Mouse (Mus musculus) right cerebral cortex, postnatal 25 days (tissue): Measurements from ENCODE around the gene Rnf187.
A peak's percentile ranks its signal among the peaks of the same experiment; 100 is the strongest.
"Not testable (repeated sequence)": the region's sequence is repeated elsewhere in the genome, so short reads cannot be mapped to it uniquely, and the experiment has no call there.

Experiments
- DNase-seq: peaks from one replicate; pipeline ENCODE4 v3.0.0; 2022

Gene Rnf187

DNA sequence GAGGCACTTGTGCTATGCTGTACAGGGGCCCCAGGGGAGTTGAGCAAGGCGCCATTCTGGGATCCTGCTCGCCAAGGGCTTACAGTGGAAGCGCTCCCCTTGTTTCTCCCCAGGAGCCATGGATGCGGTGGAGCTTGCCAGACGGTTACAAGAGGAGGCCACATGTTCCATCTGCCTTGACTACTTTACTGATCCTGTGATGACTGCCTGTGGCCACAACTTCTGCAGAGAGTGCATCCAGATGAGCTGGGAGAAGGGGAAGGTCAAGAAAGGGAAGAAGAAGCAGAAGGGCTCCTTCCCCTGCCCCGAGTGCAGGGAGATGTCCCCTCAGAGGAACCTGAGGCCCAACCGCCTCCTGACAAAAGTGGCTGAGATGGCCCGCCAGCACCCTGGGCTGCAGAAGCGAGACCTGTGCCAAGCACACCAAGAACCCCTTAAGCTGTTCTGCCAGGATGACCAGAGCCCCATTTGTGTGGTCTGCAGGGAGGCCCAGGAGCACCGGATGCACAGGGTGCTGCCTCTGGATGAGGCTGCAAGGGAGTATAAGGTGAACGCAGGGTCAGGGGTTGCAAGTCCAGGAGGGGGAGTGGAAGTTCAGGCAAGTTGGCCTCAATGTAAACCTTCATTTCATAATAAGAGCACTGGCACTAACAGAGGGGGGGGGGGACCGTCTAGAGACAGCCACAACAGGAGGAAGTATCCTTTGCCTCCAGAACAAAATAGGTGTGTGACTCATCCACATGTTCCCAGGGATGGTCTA lies 26.5 kb upstream of the Rnf187 start:
- no peak for DNase-seq

DNA sequence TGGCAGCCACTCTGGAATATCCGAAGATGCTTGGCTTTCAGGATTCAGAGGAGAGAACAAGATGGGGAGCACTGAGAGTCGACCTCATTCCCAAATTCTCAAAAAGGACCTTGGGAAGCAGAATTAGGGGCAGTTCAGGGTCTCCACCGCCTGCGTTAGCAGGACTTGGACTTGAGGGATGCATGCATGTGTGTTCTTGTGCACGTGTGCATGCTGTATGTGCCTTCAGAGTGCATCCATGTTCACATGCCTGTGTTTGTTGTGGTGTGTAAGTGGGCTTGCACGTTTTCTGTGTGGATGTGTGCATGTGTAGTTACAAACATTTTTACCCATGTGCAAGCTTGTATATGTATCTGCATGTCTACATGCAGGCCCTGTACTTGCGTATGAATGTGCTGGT lies 25.5 kb upstream of the Rnf187 start:
- DNase-seq: no peak

DNA sequence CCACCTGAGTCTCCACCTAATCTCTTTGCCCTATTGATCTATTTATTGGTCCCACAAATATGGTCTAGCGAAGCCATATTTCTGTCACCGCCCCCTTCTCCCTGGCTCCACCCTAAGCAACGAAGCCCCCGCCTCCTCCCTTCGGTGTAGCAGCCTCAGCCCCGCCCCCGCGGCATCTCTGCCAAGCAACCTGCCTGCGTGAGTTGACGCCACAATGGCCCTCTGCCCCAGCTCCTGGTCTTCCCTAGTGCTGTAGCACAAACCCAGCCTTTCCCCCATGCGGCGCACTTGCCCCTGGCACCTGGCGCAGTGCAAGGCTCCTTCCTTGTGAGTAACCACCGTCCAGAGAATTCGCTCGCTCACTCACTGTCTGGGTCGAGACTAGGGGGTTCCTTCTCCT lies 24.8 kb upstream of the Rnf187 start:
- no peak for DNase-seq

DNA sequence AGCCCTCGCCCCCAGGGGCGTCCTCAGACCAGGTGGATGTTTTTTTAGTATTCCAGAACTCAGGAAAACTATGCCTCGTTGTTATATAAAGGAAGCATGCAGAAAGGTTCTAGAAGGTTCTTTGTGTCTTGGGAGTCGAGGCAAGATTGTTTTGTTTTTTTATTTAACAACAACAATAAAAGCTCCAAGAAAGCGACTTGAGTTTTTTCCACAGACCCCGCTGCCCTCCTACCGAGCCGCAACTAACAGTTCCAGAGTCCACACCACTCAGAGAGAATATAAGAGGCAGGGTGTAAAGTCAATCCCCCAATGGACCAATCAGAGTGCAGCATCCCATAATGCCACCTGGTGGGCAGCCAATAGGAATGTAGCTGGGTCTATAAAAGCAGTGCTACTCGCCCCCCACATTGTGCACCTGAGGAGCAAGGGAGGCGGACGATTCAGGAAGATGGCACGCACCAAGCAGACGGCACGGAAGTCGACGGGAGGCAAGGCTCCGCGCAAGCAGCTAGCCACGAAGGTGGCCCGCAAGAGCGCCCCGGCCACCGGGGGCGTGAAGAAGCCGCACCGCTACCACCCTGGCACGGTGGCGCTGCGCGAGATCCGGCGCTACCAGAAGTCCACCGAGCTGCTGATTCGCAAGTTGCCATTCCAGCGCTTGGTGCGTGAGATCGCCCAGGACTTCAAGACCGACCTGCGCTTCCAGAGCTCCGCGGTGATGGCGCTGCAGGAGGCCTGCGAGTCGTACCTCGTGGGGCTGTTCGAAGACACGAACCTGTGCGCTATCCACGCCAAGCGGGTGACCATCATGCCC lies 22.9 kb upstream of the Rnf187 start:
- no peak for DNase-seq

DNA sequence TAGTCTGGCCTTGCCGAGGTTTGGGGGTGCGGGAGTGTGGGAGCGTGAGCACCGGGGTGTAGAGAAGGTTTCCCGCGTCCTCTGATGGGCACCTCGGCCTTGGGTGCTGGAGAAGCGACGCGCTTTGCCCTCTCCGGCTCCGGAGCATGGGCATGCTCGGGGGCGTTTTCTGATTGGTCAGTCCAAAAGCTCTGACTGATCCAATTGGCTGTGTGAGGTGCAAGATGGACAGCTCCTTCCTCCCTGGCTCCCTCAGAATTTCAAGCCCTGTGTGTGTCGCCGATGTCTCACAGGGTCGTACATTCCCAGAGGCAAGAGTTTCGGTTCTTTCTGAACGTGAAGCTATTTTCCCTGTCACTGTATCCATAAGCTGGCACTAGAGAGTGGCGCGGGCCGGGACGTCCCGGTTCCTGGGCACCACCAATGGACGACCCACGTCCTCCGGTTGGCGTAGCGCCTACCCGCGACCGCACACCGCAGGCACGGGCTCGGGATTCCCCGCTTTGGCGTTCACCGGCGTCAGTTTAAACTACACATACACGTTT lies 21.3 kb upstream of the Rnf187 start:
- DNase-seq: peak; percentile 77

DNA sequence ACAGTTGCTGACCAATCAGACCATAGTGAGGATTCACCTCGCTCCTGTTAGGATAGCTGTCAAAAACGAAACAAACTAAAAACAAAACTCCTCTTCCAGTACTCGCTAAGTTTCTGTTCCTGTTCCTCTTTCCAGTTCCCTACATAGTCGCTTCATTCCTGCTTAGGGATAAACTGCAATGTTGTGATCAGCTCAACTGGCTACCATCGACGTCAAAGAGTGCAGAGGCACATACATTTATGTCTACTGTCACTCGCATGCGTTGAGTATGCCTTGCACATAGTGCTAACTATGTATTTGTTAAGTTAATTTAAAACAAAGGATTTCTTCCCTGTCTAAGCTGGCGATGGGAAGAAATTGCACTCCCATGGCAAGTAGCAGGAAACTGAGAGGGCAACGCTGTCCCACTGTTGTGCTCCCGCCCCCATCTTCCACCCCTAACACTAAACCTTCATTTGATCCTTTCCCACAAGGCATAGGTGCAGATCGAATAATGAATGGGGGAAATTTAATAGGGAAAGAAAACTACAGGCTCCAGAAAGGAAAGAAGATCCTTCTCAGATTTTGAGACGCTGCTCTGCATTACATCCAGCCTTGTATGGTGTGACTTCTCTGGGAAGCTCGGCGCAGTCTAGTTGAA lies 20.6 kb upstream of the Rnf187 start:
- DNase-seq: no peak

DNA sequence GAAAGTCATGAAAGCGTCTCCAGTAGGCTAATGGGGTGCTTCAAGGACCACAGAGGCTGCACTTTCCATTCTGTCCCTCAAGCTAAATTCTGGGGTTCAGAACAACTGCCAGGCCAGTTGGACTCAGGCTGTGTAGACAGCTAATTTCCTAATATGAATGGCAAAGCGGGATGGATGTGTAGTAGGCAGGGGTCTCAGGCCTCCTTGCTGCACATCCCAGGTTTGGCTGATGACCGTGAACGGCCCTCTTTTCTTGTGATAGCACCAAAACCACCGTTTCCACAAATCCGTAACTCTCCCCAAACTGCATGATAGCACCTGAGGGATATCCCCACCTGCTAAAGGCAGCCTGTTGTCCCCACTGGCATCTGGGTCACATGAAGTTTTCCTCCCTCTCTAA lies 19.8 kb upstream of the Rnf187 start:
- DNase-seq: no peak

DNA sequence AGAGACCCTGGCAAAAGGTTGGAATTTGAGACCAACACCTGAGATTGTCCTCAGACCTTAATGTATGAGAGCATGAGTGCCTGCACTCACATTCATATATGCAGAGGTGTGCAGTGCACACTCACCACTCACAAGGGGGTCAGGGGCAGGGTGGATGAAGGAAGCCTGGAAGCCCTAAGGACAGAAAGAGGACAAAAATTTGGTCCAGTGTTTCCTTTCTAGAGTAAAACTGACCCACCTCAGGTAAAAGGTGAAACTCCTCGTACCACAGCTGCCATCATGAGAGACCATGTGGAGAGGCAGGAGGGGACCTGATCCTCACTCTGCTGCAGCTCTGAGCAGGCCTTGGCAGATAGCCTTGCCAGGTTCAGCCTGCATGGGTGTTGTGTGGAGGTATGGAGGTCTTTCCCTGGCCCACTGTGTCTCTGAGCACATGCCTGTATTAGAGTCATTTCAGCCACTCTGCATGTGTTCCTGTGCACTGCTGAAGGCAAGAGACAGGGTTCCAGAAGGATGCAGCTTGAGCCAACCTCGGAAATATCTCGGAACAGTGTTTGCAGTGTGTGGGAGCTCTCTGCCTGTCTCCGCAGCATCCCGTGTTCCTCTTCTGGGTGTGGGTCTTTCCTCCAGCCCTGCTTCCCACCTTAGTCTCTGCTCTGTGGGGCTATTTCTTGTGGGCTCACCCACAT lies 18.7 kb upstream of the Rnf187 start:
- peak; percentile 57 for DNase-seq

DNA sequence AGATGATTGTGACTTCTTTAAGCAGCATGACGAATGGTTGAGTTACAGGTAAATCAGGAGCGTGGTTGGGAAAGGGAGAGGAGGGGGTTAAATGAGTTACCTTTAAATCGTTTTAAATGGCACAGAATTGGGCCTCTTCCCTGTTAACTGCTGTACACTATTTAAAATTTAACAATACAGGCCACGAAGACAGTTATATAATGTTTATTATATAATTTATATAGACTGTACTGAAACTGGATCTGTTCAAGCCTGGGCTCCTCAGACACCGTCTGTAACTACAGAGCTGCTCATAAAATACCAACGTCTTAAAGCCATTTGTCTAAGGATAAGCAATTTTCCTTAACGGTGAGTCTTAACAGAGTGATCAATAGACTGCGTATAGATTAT lies 17.1 kb upstream of the Rnf187 start:
- no peak for DNase-seq

DNA sequence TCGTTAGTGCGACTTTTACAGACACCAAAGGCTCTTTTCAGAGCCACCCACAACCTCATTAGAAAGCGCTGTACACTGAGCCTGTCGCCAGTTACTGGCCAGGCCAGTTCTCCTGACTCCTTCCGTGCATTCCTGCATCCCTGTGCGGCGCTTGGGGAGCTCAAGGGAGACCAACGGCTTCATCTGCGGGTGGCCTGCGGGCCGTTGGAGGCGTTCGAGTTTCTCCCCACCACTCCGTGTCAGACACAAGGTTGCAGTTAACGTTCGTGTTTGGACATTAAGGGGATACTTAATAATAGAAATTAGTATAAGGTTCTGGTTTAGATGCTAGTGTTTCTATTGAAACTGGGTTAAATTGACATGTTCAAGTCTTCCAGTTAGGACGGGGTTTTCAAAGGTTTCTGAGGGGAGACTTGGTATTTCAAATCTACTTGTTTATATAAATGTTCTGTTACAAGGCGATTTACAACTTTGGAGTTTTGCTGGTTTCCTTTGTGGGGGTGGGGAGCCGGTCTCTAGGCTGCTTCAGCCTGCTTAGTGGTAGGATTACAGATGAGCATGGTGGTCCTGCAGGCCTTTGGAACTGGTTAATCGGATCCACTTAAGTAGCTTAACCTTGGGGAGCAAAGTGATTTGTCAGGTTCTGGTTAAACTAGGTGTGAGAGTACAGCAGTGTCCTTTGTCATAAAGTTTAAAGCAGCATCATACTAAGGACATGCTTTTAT lies 16.6 kb upstream of the Rnf187 start:
- peak; percentile 11 for DNase-seq

DNA sequence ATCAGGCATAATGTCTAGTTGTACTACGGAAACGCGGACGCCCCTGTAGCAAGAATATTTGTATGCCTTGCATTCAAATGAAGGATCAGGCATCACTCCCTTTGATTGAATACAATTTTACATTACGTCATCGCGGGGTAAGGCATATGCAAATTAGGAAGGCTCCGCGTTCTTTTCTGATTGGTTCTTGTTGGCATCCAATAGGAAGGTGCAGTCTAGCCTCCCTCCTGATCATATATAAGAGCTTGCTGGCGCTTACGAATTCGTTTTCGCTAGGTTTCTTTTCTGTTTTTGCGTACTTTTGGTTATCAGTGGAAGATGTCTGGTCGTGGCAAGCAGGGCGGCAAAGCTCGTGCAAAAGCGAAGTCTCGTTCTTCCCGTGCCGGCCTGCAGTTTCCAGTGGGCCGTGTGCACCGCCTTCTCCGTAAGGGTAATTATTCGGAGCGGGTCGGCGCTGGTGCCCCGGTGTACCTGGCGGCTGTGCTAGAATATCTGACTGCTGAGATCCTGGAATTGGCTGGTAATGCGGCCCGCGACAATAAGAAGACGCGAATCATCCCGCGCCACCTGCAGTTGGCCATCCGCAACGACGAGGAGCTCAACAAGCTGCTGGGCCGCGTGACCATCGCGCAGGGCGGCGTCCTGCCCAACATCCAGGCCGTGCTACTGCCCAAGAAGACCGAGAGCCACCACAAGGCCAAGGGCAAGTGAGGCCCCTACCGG lies 15.9 kb upstream of the Rnf187 start, which contains the start of the genes Hist3h2a and Trim17:
Gene Hist3h2a (plus strand): TSS at position 266 of the 723 bp plus-strand sequence.
Gene Trim17 (plus strand): TSS at position 266 of the 723 bp plus-strand sequence.
- DNase-seq: peak; percentile 86

DNA sequence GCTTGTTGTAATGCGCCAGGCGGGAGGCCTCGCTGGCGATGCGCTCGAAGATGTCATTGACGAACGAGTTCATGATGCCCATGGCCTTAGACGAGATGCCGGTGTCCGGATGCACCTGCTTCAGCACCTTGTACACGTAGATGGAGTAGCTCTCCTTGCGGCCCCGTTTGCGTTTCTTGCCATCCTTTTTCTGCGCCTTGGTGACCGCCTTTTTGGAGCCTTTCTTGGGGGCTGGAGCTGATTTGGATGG lies 15.4 kb upstream of the Rnf187 start:
- DNase-seq: not testable (repeated sequence)

DNA sequence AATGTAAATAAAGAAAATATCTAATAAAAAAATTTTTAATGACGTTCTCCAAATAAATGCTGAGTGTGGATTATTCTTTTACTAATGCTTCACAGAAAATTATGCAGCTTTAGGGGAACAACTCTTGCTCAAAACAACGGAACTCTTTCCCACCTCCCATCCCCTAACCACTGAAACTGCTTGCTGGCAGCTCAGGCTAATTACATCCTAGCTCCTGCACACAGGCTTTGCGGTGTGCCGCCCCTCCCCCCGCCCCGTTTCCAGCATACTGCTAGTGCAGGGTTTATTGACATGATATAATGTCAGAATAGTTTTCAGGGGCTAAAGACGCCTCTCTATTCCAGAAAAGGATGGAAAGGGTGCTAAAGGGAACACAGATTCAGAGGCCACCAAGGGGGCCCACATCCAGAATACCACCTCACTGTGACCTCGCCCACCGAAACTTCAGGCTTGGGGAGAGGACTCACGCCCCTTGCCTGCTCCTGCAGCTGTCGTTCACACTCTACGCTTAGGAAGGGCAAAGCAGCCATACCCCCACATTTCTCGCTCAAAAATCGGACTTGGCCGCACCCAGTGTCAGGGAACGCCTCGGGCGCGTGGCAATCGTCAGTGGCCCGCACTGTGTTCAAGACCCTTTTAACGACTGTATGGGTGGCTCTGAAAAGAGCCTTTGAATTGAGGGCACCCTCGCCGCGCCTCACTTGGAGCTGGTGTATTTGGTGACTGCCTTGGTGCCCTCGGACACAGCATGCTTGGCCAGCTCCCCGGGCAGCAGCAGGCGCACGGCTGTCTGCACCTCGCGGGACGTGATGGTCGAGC lies 14.8 kb upstream of the Rnf187 start:
- peak; percentile 40 for DNase-seq

DNA sequence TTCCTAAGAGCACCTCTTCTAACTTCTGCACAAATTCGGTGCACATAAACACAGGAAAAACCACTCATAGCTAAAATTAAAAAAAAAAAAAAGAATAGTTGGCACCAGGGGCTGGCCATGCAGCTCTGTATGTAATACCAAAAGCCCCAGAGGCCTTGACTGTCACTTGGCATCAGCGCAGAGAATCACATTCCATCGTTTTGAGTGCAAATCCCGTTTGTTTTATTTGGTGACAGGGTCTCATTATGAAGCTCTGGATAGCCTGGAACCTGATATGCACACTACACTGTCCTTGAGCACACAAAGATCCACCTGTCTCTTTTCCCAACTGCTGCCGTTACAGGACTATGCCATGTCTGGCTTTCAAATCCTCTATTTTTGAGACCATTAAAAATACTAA lies 12.5 kb upstream of the Rnf187 start:
- no peak for DNase-seq

DNA sequence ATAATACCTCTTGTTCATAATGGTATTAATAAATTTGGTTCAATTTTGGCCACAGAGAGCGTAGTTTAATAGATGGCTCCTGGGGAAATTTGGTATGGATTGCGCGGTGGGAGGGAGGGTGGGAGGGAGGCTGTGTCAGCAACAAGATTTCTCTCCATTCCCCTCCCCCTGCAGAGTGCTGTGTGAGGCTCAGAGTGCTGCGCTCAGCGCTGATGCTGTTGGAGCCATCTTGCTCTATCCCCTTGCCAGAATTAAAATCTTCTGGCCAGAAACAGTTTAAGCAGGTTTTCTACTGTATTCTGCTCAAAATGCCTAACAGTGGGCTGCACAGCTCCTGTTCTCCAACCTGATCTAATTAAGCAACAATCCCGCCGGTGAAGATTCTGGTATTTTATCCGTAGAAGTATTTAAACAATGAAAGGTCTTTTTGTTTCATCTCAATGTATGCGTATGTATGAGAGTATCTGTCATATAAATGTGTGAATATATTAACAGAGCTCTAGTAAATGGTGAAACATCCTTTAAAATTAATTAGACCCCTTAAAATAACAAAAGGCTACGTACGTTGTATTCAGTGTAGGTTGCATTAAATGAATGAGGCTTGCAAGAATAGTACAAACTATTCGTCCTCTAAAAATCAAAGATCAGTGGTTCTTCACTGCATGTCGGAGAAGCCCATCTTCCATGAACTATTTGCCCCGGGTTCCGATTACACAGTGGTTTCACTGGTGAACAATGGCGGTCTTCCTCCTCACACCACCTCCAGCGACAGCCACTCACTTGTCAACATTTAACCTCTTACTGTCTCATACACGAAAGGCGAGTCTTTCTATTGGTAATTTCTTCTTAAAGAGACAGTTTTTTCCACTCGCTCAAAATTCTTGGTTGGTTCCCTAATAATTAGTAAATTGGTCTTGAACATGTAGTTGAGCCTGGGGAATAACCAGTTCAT lies 11.0 kb upstream of the Rnf187 start:
- peak; percentile 66 for DNase-seq

DNA sequence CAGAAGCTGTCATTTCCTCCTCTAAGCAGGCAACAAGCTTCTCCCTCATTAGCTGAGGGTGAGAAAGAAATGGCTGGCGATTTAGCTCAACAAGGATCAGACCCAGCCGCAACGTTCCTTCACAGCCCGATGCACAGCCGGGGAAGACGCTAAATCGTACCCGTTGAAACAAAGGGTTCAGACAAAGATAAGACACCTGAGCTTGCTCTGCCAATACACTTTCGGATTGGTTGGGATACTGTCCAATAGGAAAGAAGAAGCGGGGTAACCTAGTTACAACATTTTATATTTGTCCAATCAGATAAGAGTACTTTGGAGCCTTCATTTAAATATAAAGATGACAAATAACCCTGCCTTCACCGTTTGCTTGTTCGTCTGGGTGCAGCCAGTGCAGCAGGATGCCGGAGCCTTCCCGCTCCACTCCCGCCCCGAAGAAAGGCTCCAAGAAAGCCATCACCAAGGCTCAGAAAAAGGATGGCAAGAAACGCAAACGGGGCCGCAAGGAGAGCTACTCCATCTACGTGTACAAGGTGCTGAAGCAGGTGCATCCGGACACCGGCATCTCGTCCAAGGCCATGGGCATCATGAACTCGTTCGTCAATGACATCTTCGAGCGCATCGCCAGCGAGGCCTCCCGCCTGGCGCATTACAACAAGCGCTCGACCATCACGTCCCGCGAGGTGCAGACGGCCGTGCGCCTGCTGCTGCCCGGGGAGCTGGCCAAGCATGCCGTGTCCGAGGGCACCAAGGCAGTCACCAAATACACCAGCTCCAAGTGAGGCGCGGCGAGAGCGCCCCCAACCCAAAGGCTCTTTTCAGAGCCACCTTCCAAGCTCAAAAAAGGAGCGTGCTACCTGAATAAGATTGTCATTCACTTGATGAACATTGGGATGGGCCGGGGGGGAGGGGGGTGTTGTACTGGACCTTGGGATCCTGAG lies 10.1 kb upstream of the Rnf187 start, which contains the start of gene Hist3h2ba:
Gene Hist3h2ba (plus strand): TSS at position 379 of the 938 bp plus-strand sequence.
- DNase-seq: peak; percentile 80

DNA sequence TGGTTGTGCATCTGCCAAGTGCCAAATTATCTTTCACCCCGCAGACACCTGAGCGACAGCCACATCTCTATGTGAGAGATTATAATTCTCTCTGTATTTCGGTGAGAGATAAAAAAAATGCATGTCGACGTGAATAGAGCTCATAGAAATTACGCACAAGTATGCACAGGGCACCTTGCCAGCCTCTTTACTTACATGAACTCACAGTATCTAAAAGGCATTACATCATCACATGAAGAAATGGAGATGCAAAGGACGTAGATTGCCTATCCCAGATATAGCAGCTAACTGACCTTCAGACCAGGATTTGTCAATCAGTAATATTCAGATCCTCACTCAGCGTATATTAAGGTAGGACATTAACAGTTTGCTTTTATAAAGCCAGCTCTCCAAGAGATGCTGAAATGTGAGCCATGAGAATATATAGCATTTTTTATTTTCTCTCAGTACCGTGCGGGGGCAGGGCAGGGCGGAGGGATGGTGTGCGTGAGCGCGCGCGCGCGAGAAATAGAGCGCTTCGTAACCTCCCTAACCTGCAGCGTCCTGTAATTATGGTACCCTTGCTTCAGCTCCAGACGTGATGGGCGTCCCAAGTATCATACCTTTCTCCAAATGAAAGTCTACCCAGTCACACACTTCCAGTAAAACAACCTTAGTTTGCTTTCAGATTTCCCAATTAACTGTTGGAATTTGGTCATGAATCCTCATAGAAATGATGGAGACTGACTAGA lies 9.2 kb upstream of the Rnf187 start:
- peak; percentile 66 for DNase-seq

DNA sequence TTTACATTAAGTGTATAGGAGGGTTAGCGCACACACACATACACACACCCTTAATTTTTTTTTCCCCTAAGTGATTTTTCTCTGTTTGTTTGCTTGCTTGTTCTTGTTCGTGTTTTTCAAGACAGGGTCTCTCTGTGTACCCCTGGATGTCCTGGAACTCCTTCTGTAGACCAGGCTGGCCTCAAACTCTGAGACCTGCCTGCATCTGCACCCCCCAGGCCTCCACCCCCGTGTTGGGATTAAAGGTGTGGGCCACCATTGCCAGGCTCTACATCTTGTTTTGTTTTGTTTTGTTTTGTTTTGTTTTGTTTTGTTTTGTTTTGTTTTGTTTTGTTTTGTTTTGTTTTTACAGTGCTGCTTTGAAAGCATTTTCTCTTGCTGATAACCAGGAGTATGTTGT lies 8.6 kb upstream of the Rnf187 start:
- no peak for DNase-seq
